Mouse (Mus musculus) small intestine, adult 2 months (tissue): ENCODE measurements around the gene Gm29797.

Experiments
- CTCF ChIP-seq: fragments of 200-500 bp; IDR thresholded peaks from 2 replicates; pipeline ENCODE4 v1.5.1; 2012; ENCODE audit warnings: low read depth, mild to moderate bottlenecking, control low read depth, inconsistent platforms, low read length, moderate library complexity, mixed read lengths; ENCODE audit not compliant: insufficient replicate concordance, insufficient read length; ENCODE audit errors: extremely low read depth
- POLR2A ChIP-seq: fragments of 200-500 bp; IDR thresholded peaks from 2 replicates; pipeline ENCODE4 v1.6.1; 2012; ENCODE audit warnings: low read depth, mild to moderate bottlenecking, control low read depth, inconsistent platforms, low read length, moderate library complexity

GRCm38 (mm10) chr2:181670913-181671311 lies 14.1 kb downstream of the Gm29797 start:
- TF ChIP-seq POLR2A: no peak
- TF ChIP-seq CTCF: no peak
